Mouse (Mus musculus) left cerebral cortex, postnatal 25 days (tissue): ENCODE data around the gene Ripk4. TPM values are rescaled to one million over a fixed set of nuclear protein-coding genes. Genes with fewer than 3 reads are reported as not detected.

Experiments used
- DNase-seq, 2 experiments: peaks; one replicate each; pipeline ENCODE4 v3.0.0; 2022; ENCODE audit warnings: low spot score in 2 of 2, mixed read lengths in 1 of 2
- intact Hi-C: fragments of 180-260 bp; cut with DNase I; formaldehyde crosslinking; loops from one replicate; pipeline ENCODE4 v1.15.1; 2025
- total RNA-seq, 2 experiments: library from RNA; stranded (reverse); gene quantifications; 2 replicates each; pipeline ENCODE4 v1.2.3; 2021

Gene Ripk4
- total RNA-seq, result under 1 TPM; 0.23 to 0.43 TPM

DNA sequence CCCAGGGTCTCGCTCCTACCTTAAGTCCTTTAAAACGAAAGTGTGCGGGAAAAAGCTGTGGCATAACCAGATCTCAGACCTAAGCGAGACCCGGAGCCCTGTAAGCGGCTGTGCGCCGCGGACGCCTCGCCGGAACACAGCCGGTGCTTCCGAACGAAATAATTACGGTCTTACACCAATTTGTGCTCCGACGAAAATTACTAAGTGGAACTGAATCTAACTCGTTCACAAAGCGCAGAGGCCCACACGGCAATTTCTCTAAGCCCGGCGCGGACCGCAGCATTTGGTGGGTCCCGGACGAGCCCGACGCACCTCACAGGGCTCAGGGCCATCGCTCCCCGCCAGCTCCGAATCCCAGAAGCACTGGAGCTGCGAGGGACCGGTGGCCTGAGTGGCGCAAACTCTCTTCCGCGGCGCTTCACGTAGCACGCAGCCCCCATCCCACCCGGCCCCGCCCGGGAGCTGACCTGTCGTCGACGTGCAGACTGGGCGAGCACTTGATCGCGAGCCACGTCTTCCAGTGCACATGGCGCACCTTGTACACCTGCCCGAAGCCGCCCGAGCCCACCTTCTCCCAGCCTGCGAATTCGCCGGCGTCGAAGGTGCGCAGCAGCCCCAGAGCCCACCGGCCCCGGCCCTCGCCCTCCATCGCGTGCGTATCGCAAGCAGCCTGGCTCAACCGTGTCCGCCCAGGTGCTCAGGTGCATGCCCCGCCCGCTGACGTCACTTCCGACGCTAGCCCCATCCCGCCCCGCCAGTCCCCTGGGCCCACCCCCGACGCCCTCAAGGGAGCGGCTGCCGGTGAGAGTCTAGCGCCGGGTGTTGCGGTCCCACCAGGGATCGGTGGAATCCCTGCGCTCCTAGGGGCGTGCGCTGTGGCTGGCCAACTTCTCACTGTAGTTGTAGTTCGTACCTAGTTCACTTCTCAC lies at the start of gene Ripk4:
Gene Ripk4 (minus strand): TSS at position 727 of the 929 bp plus-strand sequence.
- no peak for DNase-seq
- intact Hi-C loops, result no loop called here

DNA sequence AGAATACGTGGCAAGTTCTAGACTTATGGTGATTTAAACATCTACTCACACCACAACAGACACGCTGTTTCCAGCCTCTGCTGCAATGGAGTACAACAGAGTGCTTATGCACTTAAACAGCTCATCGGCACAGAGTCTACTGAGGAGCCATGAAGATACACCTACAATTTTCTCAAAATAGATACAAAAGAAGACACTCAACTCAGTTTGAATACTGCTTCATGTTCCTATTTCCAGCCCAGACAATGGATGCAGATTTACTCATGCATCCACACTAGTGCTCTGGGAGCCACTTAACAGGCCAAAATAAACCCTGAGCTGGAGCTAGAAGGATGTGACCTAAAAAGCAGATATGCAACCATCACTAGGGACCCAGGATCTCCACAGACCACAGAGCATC lies 45.3 kb upstream of the Ripk4 start:
- intact Hi-C loops, result loop anchor here (5.0 kb wide), 1 partner anchor 68 kb away; no protein-coding TSS in a partner anchor
- peak; percentile 31 to 80 for DNase-seq

GRCm38 (mm10) chr16:97805646-97806045 lies 42.1 kb upstream of the Ripk4 start:
- DNase-seq, result peak; percentile 14 to 64
- intact Hi-C loops, result loop anchor here (5.0 kb wide), 1 partner anchor 72 kb away; no protein-coding TSS in a partner anchor

DNA sequence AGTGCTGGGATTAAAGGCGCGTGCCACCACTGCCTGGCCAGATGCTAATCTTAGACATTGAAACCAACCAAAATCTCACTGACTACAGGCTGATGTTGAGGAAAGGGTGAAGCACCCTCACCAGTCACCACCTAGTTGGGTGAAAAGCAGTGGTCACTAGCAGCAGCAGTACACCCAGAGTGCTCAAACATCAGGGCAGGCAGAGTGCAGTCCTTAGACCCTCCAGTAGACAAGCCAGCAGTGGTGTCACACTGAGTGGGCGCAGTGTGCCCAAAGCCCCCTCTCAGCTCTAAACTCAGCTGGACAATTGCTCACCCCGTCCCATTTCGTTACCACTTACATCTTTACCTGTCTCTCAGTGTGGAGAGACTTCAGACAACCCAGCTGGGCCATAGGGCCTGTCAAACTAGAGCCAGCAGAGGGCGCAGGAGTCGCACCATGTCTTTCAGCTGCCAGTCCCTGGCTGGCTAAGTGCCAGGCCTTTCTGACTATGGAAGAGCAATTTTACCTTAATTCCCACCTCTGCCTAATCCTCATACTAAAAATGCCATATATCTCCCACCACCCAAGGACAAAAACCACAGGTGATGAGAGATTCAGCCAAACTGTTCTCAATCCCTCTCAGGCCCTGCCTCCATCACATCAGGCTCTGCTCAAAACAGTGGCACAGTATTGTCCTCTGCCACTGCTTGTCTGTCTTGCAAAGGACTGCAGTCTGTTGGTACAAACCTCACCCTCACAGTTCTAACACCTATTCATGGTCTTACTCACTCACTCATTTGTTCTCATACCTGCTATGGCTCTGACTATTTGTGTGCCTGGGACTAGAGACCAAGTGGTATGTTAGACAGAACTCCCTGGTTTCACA lies 41.3 kb upstream of the Ripk4 start:
- intact Hi-C loops, result loop anchor here (5.0 kb wide), 1 partner anchor 72 kb away; no protein-coding TSS in a partner anchor
- peak; percentile 82 to 86 for DNase-seq

GRCm38 (mm10) chr16:97797950-97798869 lies 34.6 kb upstream of the Ripk4 start:
- DNase-seq, result no peak
- intact Hi-C loops, result no loop called here

DNA sequence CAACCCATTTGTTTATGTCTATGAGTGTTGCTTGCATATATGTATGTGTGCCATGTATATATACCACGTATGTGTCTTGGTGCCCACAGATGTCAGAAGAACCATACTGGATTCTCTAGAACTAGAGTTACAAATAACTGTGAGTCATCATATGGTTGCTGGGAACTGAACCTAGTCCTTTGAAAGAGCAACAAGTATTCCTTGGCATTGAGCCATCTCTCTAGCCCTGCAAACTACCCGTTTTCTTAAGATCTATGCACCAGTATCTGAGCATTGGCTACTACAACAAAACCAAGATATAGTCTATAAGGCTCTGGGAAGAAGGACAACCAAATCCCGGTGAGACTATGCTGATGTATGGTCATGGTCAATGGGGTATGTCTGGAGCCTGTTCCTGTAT lies 33.6 kb upstream of the Ripk4 start:
- intact Hi-C loops, result no loop called here

DNA sequence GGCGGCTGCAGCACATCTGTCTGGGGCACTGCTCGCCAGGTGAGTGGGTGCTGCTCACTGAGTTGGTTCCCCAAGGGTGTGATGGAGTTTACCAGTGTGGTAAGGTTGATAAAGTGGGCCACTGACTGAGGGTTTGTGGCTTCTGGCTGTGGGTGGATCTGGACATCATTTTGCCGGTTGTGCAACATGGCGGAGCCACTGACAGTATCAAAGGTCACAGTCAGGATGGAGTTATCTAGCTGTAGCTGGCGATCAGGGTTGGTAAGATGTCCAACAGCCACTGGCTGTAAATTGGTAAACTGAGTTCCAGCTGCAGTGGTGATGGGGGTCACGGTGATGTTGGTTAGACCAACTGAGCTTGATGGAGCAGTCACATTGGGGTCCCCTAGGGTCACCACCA lies 30.7 kb upstream of the Ripk4 start:
- DNase-seq, result no peak
- intact Hi-C loops, result no loop called here

More for the DNA sequence above, 33.6 kb upstream of the Ripk4 start:
- DNase-seq, result no peak

DNA sequence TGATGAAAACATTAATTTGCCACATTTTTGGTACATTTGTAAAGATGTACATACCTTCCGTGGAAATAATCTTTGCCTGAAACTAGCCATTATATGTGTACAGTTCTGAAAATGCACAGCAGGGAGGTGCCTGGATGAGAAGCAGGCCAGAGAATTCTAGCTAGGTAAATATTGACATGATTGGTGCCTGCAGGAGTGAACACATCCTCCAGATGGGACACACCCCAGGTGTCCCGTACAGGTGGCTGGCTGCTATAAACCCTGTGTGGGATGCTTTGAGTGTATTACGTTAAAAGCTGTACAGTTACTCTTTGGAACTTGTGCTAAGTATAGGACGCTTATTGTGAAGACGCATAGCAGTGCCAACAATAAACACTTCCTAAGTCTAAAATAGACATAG lies 19.5 kb upstream of the Ripk4 start:
- intact Hi-C loops, result loop anchor here (5.0 kb wide), 1 partner anchor 471 kb away; no protein-coding TSS in a partner anchor
- no peak for DNase-seq

- intact Hi-C loops, result no loop called here
- DNase-seq, result peak; percentile 70 to 78
These were observed 14.9 kb upstream of the Ripk4 start for GRCm38 (mm10) chr16:97778353-97779025.

DNA sequence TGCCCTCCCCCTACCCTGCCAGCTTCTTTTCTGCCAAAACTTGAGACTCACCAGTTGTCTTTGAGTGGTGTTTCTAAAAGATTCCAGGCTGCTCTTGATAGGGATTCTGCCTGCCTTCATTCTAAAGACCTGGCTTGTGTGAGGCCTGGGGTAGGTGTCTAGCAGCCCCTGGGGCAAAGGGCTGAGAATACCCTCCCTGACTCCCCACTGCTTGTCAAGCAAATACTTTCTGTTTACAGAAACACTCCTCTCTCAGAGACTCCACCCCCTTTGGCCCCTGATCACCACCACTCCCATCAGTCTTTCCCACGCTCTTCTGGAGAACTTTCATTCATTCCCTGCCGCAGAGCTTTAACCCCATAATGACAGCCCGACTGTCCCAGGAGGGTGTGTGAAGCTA lies 2.9 kb upstream of the Ripk4 start:
- no peak for DNase-seq
- intact Hi-C loops, result loop anchor here (5.0 kb wide), 1 partner anchor 454 kb away; no protein-coding TSS in a partner anchor

DNA sequence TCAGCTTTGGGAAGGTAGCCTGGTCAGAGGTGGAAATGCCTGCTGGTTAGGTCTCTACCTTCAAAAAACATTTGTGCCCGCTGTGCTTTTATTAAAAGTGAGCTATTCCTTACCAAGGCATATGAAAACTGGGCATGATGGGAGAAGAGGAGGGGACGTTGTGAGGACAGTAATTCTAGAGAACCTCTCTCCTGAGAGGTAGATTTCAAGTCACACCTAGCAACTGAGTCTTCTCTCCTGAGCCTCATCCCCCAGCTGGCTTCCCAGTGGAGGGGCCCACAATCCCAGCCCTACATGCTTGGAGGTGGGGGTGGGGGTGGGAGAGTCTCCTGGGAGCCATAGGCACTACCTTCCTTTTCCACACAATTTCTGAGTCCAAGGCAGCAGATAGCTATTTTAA lies 1.0 kb upstream of the Ripk4 start:
- no peak for DNase-seq
- intact Hi-C loops, result loop anchor here (5.0 kb wide), 1 partner anchor 452 kb away; no protein-coding TSS in a partner anchor

GRCm38 (mm10) chr16:97763990-97764340 lies 378 bp upstream of the Ripk4 start:
- intact Hi-C loops, result no loop called here

GRCm38 (mm10) chr16:97761782-97762181 lies 1.8 kb downstream of the Ripk4 start:
- intact Hi-C loops, result no loop called here
- DNase-seq, result no peak

More at GRCm38 (mm10) chr16:97763990-97764340, 378 bp upstream of the Ripk4 start:
- DNase-seq, result no peak

DNA sequence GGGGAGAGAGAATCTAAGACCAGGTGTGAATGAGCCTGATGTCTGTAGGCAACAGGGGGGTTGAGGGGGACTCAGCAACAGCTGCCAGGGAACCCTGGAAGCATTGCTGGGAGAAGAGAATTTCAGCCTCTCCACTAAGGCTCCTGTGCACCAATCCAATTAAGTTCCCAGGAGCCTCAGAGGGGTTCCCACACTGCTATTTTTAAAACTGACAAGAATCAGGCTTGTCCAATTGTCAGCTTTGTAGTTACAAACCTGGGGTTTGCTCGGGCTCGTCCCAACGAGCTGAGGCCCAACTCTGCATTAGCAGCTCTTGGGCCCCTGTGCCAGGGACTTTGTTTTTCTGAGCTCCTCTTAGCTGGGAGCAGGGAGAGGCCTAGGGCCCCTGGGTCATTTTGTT lies 3.9 kb downstream of the Ripk4 start:
- DNase-seq, result no peak
- intact Hi-C loops, result no loop called here

GRCm38 (mm10) chr16:97758288-97758687 lies 5.3 kb downstream of the Ripk4 start:
- DNase-seq, result no peak
- intact Hi-C loops, result no loop called here

- no peak for DNase-seq
- intact Hi-C loops, result no loop called here
These were observed 7.1 kb downstream of the Ripk4 start for GRCm38 (mm10) chr16:97756460-97756859.

- DNase-seq, result no peak
- intact Hi-C loops, result no loop called here
These were observed 11.2 kb downstream of the Ripk4 start for GRCm38 (mm10) chr16:97752316-97752941.

DNA sequence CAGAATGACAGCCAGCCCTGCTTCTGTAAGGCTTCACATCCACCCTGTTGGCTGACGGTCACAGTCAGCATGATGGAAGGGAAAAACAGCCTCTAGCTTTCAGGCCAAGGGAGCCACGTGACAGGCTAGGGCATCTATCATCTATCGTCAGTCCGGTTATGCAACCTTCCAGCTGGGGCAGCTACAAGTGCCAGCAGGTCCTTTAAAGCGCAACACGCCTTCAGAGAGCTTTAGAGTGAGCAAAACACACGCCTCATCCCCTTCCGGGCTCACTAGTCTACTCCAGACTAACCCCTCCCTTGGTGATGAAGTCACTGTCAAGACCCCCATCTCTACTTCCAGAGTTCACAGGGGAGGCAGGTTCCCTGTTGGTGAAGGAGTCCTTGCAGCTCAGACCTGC lies 11.7 kb downstream of the Ripk4 start:
- DNase-seq, result peak in 1 of 2 experiments; percentile 18
- intact Hi-C loops, result no loop called here
